Mouse (Mus musculus): ENCODE data around the gene Akr1e1.

DNA sequence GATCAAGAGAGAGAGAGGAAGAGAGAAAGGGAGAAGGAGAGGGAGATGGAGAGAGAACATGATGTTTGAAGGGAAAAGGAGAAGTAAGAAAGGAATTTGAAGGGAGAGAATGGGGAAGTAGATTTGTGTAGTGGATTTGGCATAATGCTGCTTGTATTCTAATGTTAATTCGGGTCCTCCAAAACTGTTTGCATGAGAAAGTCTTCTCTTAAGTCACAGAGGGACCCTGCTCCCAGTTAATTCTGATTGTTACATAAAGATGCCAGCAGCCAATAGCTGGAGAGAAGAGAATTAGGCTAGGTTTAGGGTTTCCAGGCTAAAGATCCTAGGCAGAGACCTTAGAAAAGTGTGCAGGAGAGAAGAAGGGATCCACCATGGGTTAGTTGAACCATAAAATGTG lies 49.8 kb downstream of the Akr1e1 start:
- TF ChIP-seq CTCF (IDR thresholded peaks at IDR 0.05; ENCODE audit: low read depth) (no peak), EP300 (IDR thresholded peaks at IDR 0.05; ENCODE audit: low read depth) (no peak)
